Mouse (Mus musculus): ENCODE results near the gene Gm38392.

DNA sequence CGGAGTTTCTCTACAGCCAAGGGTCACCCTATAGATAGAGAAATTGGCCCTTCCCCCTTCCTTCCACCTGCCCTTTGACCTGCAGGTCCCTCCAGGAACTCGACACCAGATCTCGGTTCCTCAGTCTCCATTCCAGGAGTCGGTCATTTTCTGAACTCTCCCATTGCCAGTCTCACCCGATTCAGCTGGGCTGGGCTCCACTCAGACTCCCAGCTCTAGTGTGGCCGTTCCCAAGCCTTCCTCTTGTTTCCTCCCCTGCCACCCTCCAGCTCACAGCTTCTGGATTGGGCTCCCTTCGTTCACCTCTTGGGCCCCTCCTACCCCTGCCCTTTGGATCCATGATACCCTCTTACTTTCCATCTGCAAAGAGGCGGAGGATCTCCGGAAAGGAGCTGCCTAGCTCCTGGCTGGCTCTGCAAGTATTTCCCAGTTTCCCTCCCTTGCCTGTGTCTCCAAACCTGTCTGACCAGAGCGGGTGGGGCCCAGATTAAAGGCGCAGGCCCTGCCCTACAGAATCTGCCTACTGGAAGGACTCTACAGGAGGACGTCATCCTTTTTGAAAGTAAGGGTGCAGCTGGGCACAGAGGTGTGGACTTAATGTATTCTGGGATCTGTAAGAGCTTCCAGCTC lies 47.1 kb upstream of the Gm38392 start:
- TF ChIP-seq CTCF (IDR thresholded peaks at IDR 0.05; ENCODE audit: low read depth), result no peak
- no peak for TF ChIP-seq EP300 (IDR thresholded peaks at IDR 0.05; ENCODE audit: low read depth)

Measured in heart, postnatal 0 days (tissue).